Mouse (Mus musculus) ES-E14 (cell line): ENCODE measurements around the gene Maff.

Experiments used
- HCFC1 ChIP-seq: IDR thresholded peaks from 2 replicates; pipeline ENCODE4 v1.6.1; 2012; ENCODE audit warnings: low read length, inconsistent platforms, borderline replicate concordance; ENCODE audit not compliant: insufficient read depth
- MAFK ChIP-seq: IDR thresholded peaks from 2 replicates; pipeline ENCODE4 v1.6.1; 2014; ENCODE audit warnings: mild to moderate bottlenecking, low read depth, low read length, inconsistent platforms; ENCODE audit not compliant: insufficient read depth
- ZC3H11A ChIP-seq: IDR thresholded peaks from 2 replicates; pipeline ENCODE4 v1.6.1; 2012; ENCODE audit warnings: low read depth, mild to moderate bottlenecking, inconsistent platforms, low read length, borderline replicate concordance
- ZNF384 ChIP-seq: IDR thresholded peaks from 2 replicates; pipeline ENCODE4 v1.6.1; 2012; ENCODE audit warnings: low read depth, low read length, inconsistent platforms

- TF ChIP-seq ZC3H11A (no peak), ZNF384 (no peak), MAFK (no peak), HCFC1 (no peak)
These were observed 35.2 kb downstream of the Maff start for GRCm38 (mm10) chr15:79381644-79382043.
